Mouse (Mus musculus): Measurements from ENCODE around the gene Acadsb. TPM values are rescaled to one million over a fixed set of nuclear protein-coding genes. Genes with fewer than 3 reads are reported as not detected.
A peak's percentile ranks its signal among the peaks of the same experiment; 100 is the strongest.

Acadsb gene
- polyA plus RNA-seq, 1 experiment from 2014 or later: 146 TPM

- H3K36me3 ChIP-seq (ENCODE audit: control insufficient read depth, insufficient read depth): peaks cover 17% of the 10 kb centered on the region
- no peak overlapping the region for H3K4me2 ChIP-seq (ENCODE audit: low read length)
- no peak overlapping the region for H3K27ac ChIP-seq (ENCODE audit: low read length)
- no peaks in the 10 kb centered on the region for H3K4me1 ChIP-seq (replicated peaks; ENCODE audit: control insufficient read depth, insufficient read depth, low read length)
- H3K9ac ChIP-seq (replicated peaks; ENCODE audit: low read depth, low read length): no peak overlapping the region
- H3K27me3 ChIP-seq (replicated peaks; ENCODE audit: control insufficient read depth, insufficient read depth, low read length): no peaks in the 10 kb centered on the region
- H3K9me3 ChIP-seq (ENCODE audit: control insufficient read depth, low read length): no peaks in the 10 kb centered on the region
- no peak overlapping the region for H3K4me3 ChIP-seq (replicated peaks; ENCODE audit: low read length)
- 86% methylated on average over 1 of the region's 1 CpGs for WGBS
- no peak for ATAC-seq
These were observed 23.9 kb downstream of the Acadsb start for GRCm38 (mm10) chr7:131434276-131434675.

GRCm38 (mm10) chr7:131437051-131437450 lies 26.6 kb downstream of the Acadsb start:
- peaks cover 5% of the 10 kb centered on the region for H3K36me3 ChIP-seq (ENCODE audit: control insufficient read depth, insufficient read depth)

GRCm38 (mm10) chr7:131456714-131457113 lies 46.3 kb downstream of the Acadsb start:
- no peaks in the 10 kb centered on the region for H3K36me3 ChIP-seq (ENCODE audit: control insufficient read depth, insufficient read depth)
- no peak overlapping the region for H3K9ac ChIP-seq (replicated peaks; ENCODE audit: low read depth, low read length)
- no peak for ATAC-seq
- no peak overlapping the region for H3K4me2 ChIP-seq (ENCODE audit: low read length)
- H3K27me3 ChIP-seq (replicated peaks; ENCODE audit: control insufficient read depth, insufficient read depth, low read length): peaks cover 7% of the 10 kb centered on the region
- WGBS: 91% methylated on average over 5 of the region's 5 CpGs
- no peak overlapping the region for H3K27ac ChIP-seq (ENCODE audit: low read length)
- no peaks in the 10 kb centered on the region for H3K4me1 ChIP-seq (replicated peaks; ENCODE audit: control insufficient read depth, insufficient read depth, low read length)
- no peak overlapping the region for H3K4me3 ChIP-seq (replicated peaks; ENCODE audit: low read length)
- H3K9me3 ChIP-seq (ENCODE audit: control insufficient read depth, low read length): no peaks in the 10 kb centered on the region

More at GRCm38 (mm10) chr7:131437051-131437450, 26.6 kb downstream of the Acadsb start:
- H3K27ac ChIP-seq (ENCODE audit: low read length): no peak overlapping the region
- H3K4me3 ChIP-seq (replicated peaks; ENCODE audit: low read length): no peak overlapping the region
- no peak overlapping the region for H3K4me2 ChIP-seq (ENCODE audit: low read length)
- no peaks in the 10 kb centered on the region for H3K27me3 ChIP-seq (replicated peaks; ENCODE audit: control insufficient read depth, insufficient read depth, low read length)
- H3K4me1 ChIP-seq (replicated peaks; ENCODE audit: control insufficient read depth, insufficient read depth, low read length): no peaks in the 10 kb centered on the region
- no peak overlapping the region for H3K9ac ChIP-seq (replicated peaks; ENCODE audit: low read depth, low read length)
- no peaks in the 10 kb centered on the region for H3K9me3 ChIP-seq (ENCODE audit: control insufficient read depth, low read length)
- 61% methylated on average over 3 of the region's 3 CpGs for WGBS
- ATAC-seq: no peak

DNA sequence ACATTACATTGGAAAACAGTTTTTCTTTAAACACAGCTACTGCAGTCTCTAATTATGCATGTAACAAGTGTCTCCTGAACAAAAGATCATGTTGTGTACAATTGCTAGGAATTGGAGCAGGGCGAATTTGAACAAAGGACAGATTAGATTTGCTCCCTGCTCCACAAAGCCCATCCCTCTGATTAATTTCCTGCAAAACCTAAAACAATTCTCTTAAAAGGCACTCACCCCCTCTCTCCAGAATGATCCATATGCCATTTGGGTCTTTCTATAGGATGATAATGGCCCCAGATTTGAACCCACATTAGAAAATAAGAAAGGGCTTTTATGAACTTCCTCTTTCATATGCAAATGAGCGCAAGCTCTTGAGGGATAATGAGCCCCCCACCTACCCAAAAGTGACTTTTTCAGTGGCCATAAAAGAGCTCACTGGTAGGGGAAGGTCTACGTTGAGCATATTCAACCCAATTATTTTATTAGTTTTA lies 54.8 kb downstream of the Acadsb start:
- Histone ChIP-seq H3K9me3 (ENCODE audit: control insufficient read depth, low read length) (peaks cover 8% of the 10 kb centered on the region), H3K27me3 (replicated peaks; ENCODE audit: control insufficient read depth, insufficient read depth, low read length) (peaks cover 58% of the 10 kb centered on the region), H3K36me3 (ENCODE audit: control insufficient read depth, insufficient read depth) (no peaks in the 10 kb centered on the region), H3K9ac (replicated peaks; ENCODE audit: low read depth, low read length) (no peak overlapping the region), H3K4me3 (replicated peaks; ENCODE audit: low read length) (no peak overlapping the region), H3K4me1 (replicated peaks; ENCODE audit: control insufficient read depth, insufficient read depth, low read length) (peaks cover 14% of the 10 kb centered on the region), H3K27ac (ENCODE audit: low read length) (no peak overlapping the region), H3K4me2 (ENCODE audit: low read length) (no peak overlapping the region)
- 4% methylated on average over 3 of the region's 3 CpGs for WGBS
- peak; percentile 94 for ATAC-seq

DNA sequence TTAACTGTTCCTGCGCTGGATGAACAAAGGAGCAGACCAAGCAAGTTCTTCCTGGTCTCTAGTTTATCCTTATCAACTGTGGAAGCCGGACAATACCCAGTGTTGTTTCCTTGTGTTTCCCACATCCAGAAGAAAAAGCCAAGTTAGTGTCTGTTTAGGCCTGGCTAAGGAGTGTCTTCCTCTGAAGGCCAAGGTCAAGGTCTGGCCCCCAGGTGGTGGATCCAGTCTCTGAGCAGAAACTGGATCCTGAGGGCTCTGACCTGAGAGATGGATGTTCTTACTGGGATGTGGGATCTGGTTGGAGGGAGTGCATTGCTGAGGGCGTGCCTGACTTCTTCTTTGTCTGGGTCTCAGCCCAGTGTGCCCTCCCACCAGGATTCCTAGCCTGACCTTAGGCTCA lies 55.3 kb downstream of the Acadsb start:
- Histone ChIP-seq H3K4me3 (replicated peaks; ENCODE audit: low read length) (no peak overlapping the region), H3K4me1 (replicated peaks; ENCODE audit: control insufficient read depth, insufficient read depth, low read length) (peaks cover 14% of the 10 kb centered on the region), H3K27ac (ENCODE audit: low read length) (no peak overlapping the region), H3K9ac (replicated peaks; ENCODE audit: low read depth, low read length) (no peak overlapping the region), H3K4me2 (ENCODE audit: low read length) (no peak overlapping the region), H3K27me3 (replicated peaks; ENCODE audit: control insufficient read depth, insufficient read depth, low read length) (peaks cover 64% of the 10 kb centered on the region), H3K9me3 (ENCODE audit: control insufficient read depth, low read length) (peaks cover 8% of the 10 kb centered on the region), H3K36me3 (ENCODE audit: control insufficient read depth, insufficient read depth) (no peaks in the 10 kb centered on the region)
- ATAC-seq: no peak
- 11% methylated on average over 3 of the region's 3 CpGs for WGBS

DNA sequence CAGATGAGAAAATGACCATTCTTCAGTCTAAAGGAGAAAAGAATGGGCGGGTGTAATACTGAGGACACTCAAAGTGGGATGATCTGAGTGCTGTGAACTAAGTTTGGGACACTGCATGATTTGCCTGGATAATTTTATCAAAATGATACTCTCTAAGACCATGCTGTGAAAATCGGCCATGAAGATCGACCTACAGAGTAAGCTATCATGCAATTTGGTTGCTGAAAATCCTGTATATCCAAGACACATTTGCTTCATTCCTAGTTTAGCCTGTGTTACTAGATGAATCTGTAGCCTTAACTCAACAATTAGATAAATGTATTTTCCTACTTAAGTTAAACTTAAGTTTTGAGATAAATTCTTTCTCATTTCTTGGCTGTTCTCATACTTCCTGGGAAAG lies 56.9 kb downstream of the Acadsb start:
- 87% methylated on average over 3 of the region's 3 CpGs for WGBS
- ATAC-seq: no peak
- Histone ChIP-seq H3K27ac (ENCODE audit: low read length) (no peak overlapping the region), H3K36me3 (ENCODE audit: control insufficient read depth, insufficient read depth) (no peaks in the 10 kb centered on the region), H3K4me2 (ENCODE audit: low read length) (no peak overlapping the region), H3K9me3 (ENCODE audit: control insufficient read depth, low read length) (peaks cover 2% of the 10 kb centered on the region), H3K27me3 (replicated peaks; ENCODE audit: control insufficient read depth, insufficient read depth, low read length) (peaks cover 61% of the 10 kb centered on the region), H3K9ac (replicated peaks; ENCODE audit: low read depth, low read length) (no peak overlapping the region), H3K4me1 (replicated peaks; ENCODE audit: control insufficient read depth, insufficient read depth, low read length) (peaks cover 14% of the 10 kb centered on the region), H3K4me3 (replicated peaks; ENCODE audit: low read length) (no peak overlapping the region)

- Histone ChIP-seq H3K27ac (ENCODE audit: low read length) (no peak overlapping the region), H3K9ac (replicated peaks; ENCODE audit: low read depth, low read length) (no peak overlapping the region), H3K36me3 (ENCODE audit: control insufficient read depth, insufficient read depth) (no peaks in the 10 kb centered on the region), H3K4me2 (ENCODE audit: low read length) (no peak overlapping the region), H3K27me3 (replicated peaks; ENCODE audit: control insufficient read depth, insufficient read depth, low read length) (peaks cover 42% of the 10 kb centered on the region), H3K9me3 (ENCODE audit: control insufficient read depth, low read length) (no peaks in the 10 kb centered on the region), H3K4me3 (replicated peaks; ENCODE audit: low read length) (no peak overlapping the region), H3K4me1 (replicated peaks; ENCODE audit: control insufficient read depth, insufficient read depth, low read length) (peaks cover 11% of the 10 kb centered on the region)
- 75% methylated on average over 3 of the region's 3 CpGs for WGBS
- no peak for ATAC-seq
These were observed 59.1 kb downstream of the Acadsb start for GRCm38 (mm10) chr7:131469506-131469905.

- WGBS: 92% methylated on average over 5 of the region's 5 CpGs
- Histone ChIP-seq H3K4me2 (ENCODE audit: low read length) (no peak overlapping the region), H3K4me1 (replicated peaks; ENCODE audit: control insufficient read depth, insufficient read depth, low read length) (no peaks in the 10 kb centered on the region), H3K27ac (ENCODE audit: low read length) (no peak overlapping the region), H3K9me3 (ENCODE audit: control insufficient read depth, low read length) (no peaks in the 10 kb centered on the region), H3K27me3 (replicated peaks; ENCODE audit: control insufficient read depth, insufficient read depth, low read length) (peaks cover 41% of the 10 kb centered on the region), H3K9ac (replicated peaks; ENCODE audit: low read depth, low read length) (no peak overlapping the region), H3K36me3 (ENCODE audit: control insufficient read depth, insufficient read depth) (no peaks in the 10 kb centered on the region), H3K4me3 (replicated peaks; ENCODE audit: low read length) (no peak overlapping the region)
- ATAC-seq: no peak
These were observed 61.1 kb downstream of the Acadsb start for GRCm38 (mm10) chr7:131471551-131471950.

GRCm38 (mm10) chr7:131477140-131477539 lies 66.7 kb downstream of the Acadsb start:
- H3K36me3 ChIP-seq (ENCODE audit: control insufficient read depth, insufficient read depth): no peaks in the 10 kb centered on the region
- H3K27me3 ChIP-seq (replicated peaks; ENCODE audit: control insufficient read depth, insufficient read depth, low read length): peaks cover 11% of the 10 kb centered on the region; the same call in 1 of the 2 replicates
- no peak overlapping the region for H3K27ac ChIP-seq (ENCODE audit: low read length)
- no peak overlapping the region for H3K4me3 ChIP-seq (replicated peaks; ENCODE audit: low read length)
- WGBS: 28% methylated on average over 8 of the region's 8 CpGs
- H3K9me3 ChIP-seq (ENCODE audit: control insufficient read depth, low read length): no peaks in the 10 kb centered on the region
- no peak overlapping the region for H3K9ac ChIP-seq (replicated peaks; ENCODE audit: low read depth, low read length)
- H3K4me1 ChIP-seq (replicated peaks; ENCODE audit: control insufficient read depth, insufficient read depth, low read length): no peaks in the 10 kb centered on the region
- no peak overlapping the region for H3K4me2 ChIP-seq (ENCODE audit: low read length)
- no peak for ATAC-seq

GRCm38 (mm10) chr7:131478403-131478802 lies 68.0 kb downstream of the Acadsb start:
- H3K9me3 ChIP-seq (ENCODE audit: control insufficient read depth, low read length): no peaks in the 10 kb centered on the region
- H3K27me3 ChIP-seq (replicated peaks; ENCODE audit: control insufficient read depth, insufficient read depth, low read length): peaks cover 11% of the 10 kb centered on the region; the same call in 1 of the 2 replicates
- 97% methylated on average over 5 of the region's 5 CpGs for WGBS
- no peaks in the 10 kb centered on the region for H3K4me1 ChIP-seq (replicated peaks; ENCODE audit: control insufficient read depth, insufficient read depth, low read length)
- H3K4me3 ChIP-seq (replicated peaks; ENCODE audit: low read length): no peak overlapping the region
- no peak overlapping the region for H3K9ac ChIP-seq (replicated peaks; ENCODE audit: low read depth, low read length)
- ATAC-seq: no peak
- H3K36me3 ChIP-seq (ENCODE audit: control insufficient read depth, insufficient read depth): no peaks in the 10 kb centered on the region
- no peak overlapping the region for H3K27ac ChIP-seq (ENCODE audit: low read length)
- no peak overlapping the region for H3K4me2 ChIP-seq (ENCODE audit: low read length)

All from forebrain, embryonic 16.5 days (tissue).